Mouse (Mus musculus) heart, embryonic 16.5 days (tissue): ENCODE data around the gene Dbp. TPM values are rescaled to one million over a fixed set of nuclear protein-coding genes. Genes with fewer than 3 reads are reported as not detected.
A peak's percentile ranks its signal among the peaks of the same experiment; 100 is the strongest.

Experiments used
- ATAC-seq: fragments of 200-750 bp; cut with Nextera tagmentation; replicated peaks from 2 replicates; pipeline ENCODE4 v1.8.0; 2017; ENCODE audit warnings: moderate number of reproducible peaks; ENCODE audit not compliant: insufficient read depth, low FRiP score; ENCODE audit errors: extremely low read depth
- H3K27ac ChIP-seq: fragments of 300-500 bp; sonication (generic); 2 replicates; pipeline ENCODE4 v1.5.1; 2014; ENCODE audit warnings: mild to moderate bottlenecking, low read length, control low read depth, moderate library complexity
- H3K27me3 ChIP-seq: fragments of 300-500 bp; sonication (generic); 2 replicates; pipeline ENCODE4 v1.6.1; 2014; ENCODE audit warnings: low read length, mixed read lengths; ENCODE audit not compliant: control insufficient read depth, insufficient read depth
- H3K36me3 ChIP-seq: fragments of 300-500 bp; sonication (generic); 2 replicates; pipeline ENCODE4 v1.6.1; 2014; ENCODE audit not compliant: control insufficient read depth, insufficient read depth
- H3K4me1 ChIP-seq: fragments of 300-500 bp; sonication (generic); 2 replicates; pipeline ENCODE4 v1.6.1; 2014; ENCODE audit warnings: low read length, mixed read lengths; ENCODE audit not compliant: control insufficient read depth, insufficient read depth
- H3K4me2 ChIP-seq: fragments of 300-500 bp; sonication (generic); 2 replicates; pipeline ENCODE4 v1.6.1; 2014; ENCODE audit warnings: low read depth, mild to moderate bottlenecking, control low read depth, low read length
- H3K4me3 ChIP-seq: fragments of 300-500 bp; sonication (generic); 2 replicates; pipeline ENCODE4 v1.5.1; 2014; ENCODE audit warnings: mild to moderate bottlenecking, control low read depth, low read length
- H3K9ac ChIP-seq: fragments of 300-500 bp; sonication (generic); 2 replicates; pipeline ENCODE4 v1.6.1; 2014; ENCODE audit warnings: low read length, control low read depth
- H3K9me3 ChIP-seq: fragments of 300-500 bp; sonication (generic); replicated peaks from 2 replicates; pipeline ENCODE4 v1.6.1; 2016; ENCODE audit warnings: low read length; ENCODE audit not compliant: control insufficient read depth
- WGBS: fragments of 180-500 bp; shearing (Covaris S2); extraction: QIAGEN DNeasy Blood & Tissue Kit; methylation state at CpG from one replicate; pipeline ENCODE4 v1.1.7; 2014; 5-methylcytosine and 5-hydroxymethylcytosine counted together
- polyA plus RNA-seq: library from polyadenylated mRNA; unstranded; fragments of >200 nt; fragmentation: Nextera tagmentation; extraction: Ambion mirVana; gene quantifications from 2 replicates; pipeline ENCODE4 v1.2.1, GENCODE M21; 2015

Dbp gene
- polyA plus RNA-seq, 1 experiment from 2014 or later: 3.0 TPM

- ATAC-seq: no peak
- H3K27me3 ChIP-seq: no peaks in the 10 kb centered on the region
- no peak overlapping the region for H3K27ac ChIP-seq
These were observed 3.4 kb downstream of the Dbp start for GRCm38 (mm10) chr7:45708221-45708761.

GRCm38 (mm10) chr7:45709036-45709435 lies 4.1 kb downstream of the Dbp start:
- Histone ChIP-seq H3K36me3 (peaks cover 24% of the 10 kb centered on the region), H3K27ac (no peak overlapping the region), H3K9me3 (no peaks in the 10 kb centered on the region), H3K9ac (no peak overlapping the region), H3K4me2 (no peak overlapping the region), H3K4me1 (peaks cover 33% of the 10 kb centered on the region), H3K27me3 (no peaks in the 10 kb centered on the region), H3K4me3 (no peak overlapping the region)
- no peak for ATAC-seq
- 44% methylated on average over 6 of the region's 6 CpGs for WGBS

More at GRCm38 (mm10) chr7:45708221-45708761, 3.4 kb downstream of the Dbp start:
- WGBS: 43% methylated on average over 13 of the region's 13 CpGs
- Histone ChIP-seq H3K36me3 (peaks cover 22% of the 10 kb centered on the region), H3K4me3 (peak overlapping the region; percentile 76), H3K4me1 (peaks cover 37% of the 10 kb centered on the region), H3K4me2 (peak overlapping the region; percentile 99), H3K9me3 (no peaks in the 10 kb centered on the region), H3K9ac (no peak overlapping the region)

GRCm38 (mm10) chr7:45709677-45710355 lies 4.9 kb downstream of the Dbp start:
- Histone ChIP-seq H3K4me3 (no peak overlapping the region), H3K4me2 (no peak overlapping the region), H3K9me3 (no peaks in the 10 kb centered on the region), H3K36me3 (peaks cover 24% of the 10 kb centered on the region), H3K9ac (no peak overlapping the region), H3K27ac (no peak overlapping the region), H3K27me3 (no peaks in the 10 kb centered on the region), H3K4me1 (peaks cover 38% of the 10 kb centered on the region)
- no peak for ATAC-seq
- 68% methylated on average over 14 of the region's 14 CpGs for WGBS

GRCm38 (mm10) chr7:45710477-45711191 lies 5.7 kb downstream of the Dbp start:
- Histone ChIP-seq H3K27ac (no peak overlapping the region), H3K36me3 (peaks cover 24% of the 10 kb centered on the region), H3K4me2 (no peak overlapping the region), H3K27me3 (no peaks in the 10 kb centered on the region), H3K4me1 (peaks cover 39% of the 10 kb centered on the region), H3K9me3 (no peaks in the 10 kb centered on the region), H3K9ac (no peak overlapping the region), H3K4me3 (no peak overlapping the region)
- 91% methylated on average over 20 of the region's 20 CpGs for WGBS
- no peak for ATAC-seq

GRCm38 (mm10) chr7:45711316-45712021 lies 6.6 kb downstream of the Dbp start:
- H3K4me2 ChIP-seq: no peak overlapping the region
- no peak overlapping the region for H3K9ac ChIP-seq
- H3K27me3 ChIP-seq: no peaks in the 10 kb centered on the region
- H3K4me1 ChIP-seq: peaks cover 39% of the 10 kb centered on the region
- H3K9me3 ChIP-seq: no peaks in the 10 kb centered on the region
- peaks cover 24% of the 10 kb centered on the region for H3K36me3 ChIP-seq
- H3K27ac ChIP-seq: no peak overlapping the region
- ATAC-seq: no peak
- WGBS: 88% methylated on average over 24 of the region's 24 CpGs
- H3K4me3 ChIP-seq: no peak overlapping the region

GRCm38 (mm10) chr7:45712022-45712757 lies 7.3 kb downstream of the Dbp start:
- Histone ChIP-seq H3K9me3 (no peaks in the 10 kb centered on the region), H3K27ac (no peak overlapping the region), H3K4me1 (peaks cover 42% of the 10 kb centered on the region), H3K9ac (no peak overlapping the region), H3K27me3 (no peaks in the 10 kb centered on the region), H3K4me2 (no peak overlapping the region), H3K36me3 (peaks cover 24% of the 10 kb centered on the region), H3K4me3 (no peak overlapping the region)
- 89% methylated on average over 21 of the region's 21 CpGs for WGBS
- ATAC-seq: no peak

GRCm38 (mm10) chr7:45713396-45713795 lies 8.5 kb downstream of the Dbp start:
- 91% methylated on average over 16 of the region's 16 CpGs for WGBS
- Histone ChIP-seq H3K27me3 (no peaks in the 10 kb centered on the region), H3K4me3 (no peak overlapping the region), H3K9ac (no peak overlapping the region), H3K27ac (no peak overlapping the region), H3K4me1 (peaks cover 30% of the 10 kb centered on the region), H3K36me3 (peaks cover 24% of the 10 kb centered on the region), H3K9me3 (no peaks in the 10 kb centered on the region), H3K4me2 (no peak overlapping the region)
- no peak for ATAC-seq

- peak overlapping the region; percentile 96 for H3K4me2 ChIP-seq
- ATAC-seq: no peak
- peak overlapping the region; percentile 79 for H3K4me3 ChIP-seq
- H3K9ac ChIP-seq: peak overlapping the region; percentile 84
- no peak overlapping the region for H3K27ac ChIP-seq
- WGBS: 80% methylated on average over 6 of the region's 6 CpGs
- peaks cover 24% of the 10 kb centered on the region for H3K36me3 ChIP-seq
- no peaks in the 10 kb centered on the region for H3K9me3 ChIP-seq
- H3K27me3 ChIP-seq: no peaks in the 10 kb centered on the region
- peaks cover 31% of the 10 kb centered on the region for H3K4me1 ChIP-seq
These were observed 9.1 kb downstream of the Dbp start for GRCm38 (mm10) chr7:45713881-45714520.
